Mouse (Mus musculus) lung, adult 2 months (tissue): ENCODE results near the gene Ctsg.
"Not testable (repeated sequence)": the region's sequence is repeated elsewhere in the genome, so short reads cannot be mapped to it uniquely, and the experiment has no call there.

Experiments
- CTCF ChIP-seq: fragments of 200-500 bp; IDR thresholded peaks from 2 replicates; pipeline ENCODE4 v1.5.1; 2011; ENCODE audit warnings: mild to moderate bottlenecking, low read length, control low read depth; ENCODE audit not compliant: insufficient read depth
- POLR2A ChIP-seq: fragments of 200-500 bp; IDR thresholded peaks from 2 replicates; pipeline ENCODE4 v1.6.1; 2011; ENCODE audit warnings: low read depth, mild to moderate bottlenecking, control low read depth, low read length, borderline replicate concordance; ENCODE audit errors: extremely low read depth

GRCm38 (mm10) chr14:56133675-56134074, 31.3 kb upstream of the Ctsg start:
- TF ChIP-seq POLR2A, CTCF: not testable (repeated sequence)
